Mouse (Mus musculus): Measurements from ENCODE around the gene Ccdc24.

GRCm38 (mm10) chr4:117872471-117872886, at the start of gene Ccdc24:
- TF ChIP-seq TAL1 (IDR thresholded peaks at IDR 0.05; ENCODE audit: low read length), result no peak
- no peak for TF ChIP-seq GATA1 (IDR thresholded peaks at IDR 0.05; ENCODE audit: low read length)

Measured in erythroblast, embryonic 14.5 days (primary cell).